Mouse (Mus musculus) kidney, embryonic 14.5 days (tissue): Measurements from ENCODE around the gene Calm1. TPM values are rescaled to one million over a fixed set of nuclear protein-coding genes. Genes with fewer than 3 reads are reported as not detected.

Source experiments
- ATAC-seq: fragments of 200-750 bp; cut with Nextera tagmentation; 2 replicates; pipeline ENCODE4 v1.8.0; 2017; ENCODE audit warnings: moderate number of reproducible peaks, mild to moderate bottlenecking, moderate TSS enrichment, moderate library complexity; ENCODE audit not compliant: low FRiP score, low TSS enrichment
- H3K27ac ChIP-seq: fragments of 300-500 bp; sonication (generic); 2 replicates; pipeline ENCODE4 v1.5.1; 2014; ENCODE audit warnings: low read depth, mild to moderate bottlenecking, low read length, moderate library complexity, mixed read lengths
- H3K27me3 ChIP-seq: fragments of 300-500 bp; sonication (generic); 2 replicates; pipeline ENCODE4 v1.6.1; 2014; ENCODE audit warnings: mild to moderate bottlenecking, low read length; ENCODE audit not compliant: control insufficient read depth, insufficient read depth
- H3K36me3 ChIP-seq: fragments of 300-500 bp; sonication (generic); 2 replicates; pipeline ENCODE4 v1.6.1; 2014; ENCODE audit warnings: low read length, mixed read lengths; ENCODE audit not compliant: control insufficient read depth, insufficient read depth
- H3K4me1 ChIP-seq: fragments of 300-500 bp; sonication (generic); 2 replicates; pipeline ENCODE4 v1.6.1; 2014; ENCODE audit warnings: low read length, mixed read lengths; ENCODE audit not compliant: control insufficient read depth, insufficient read depth
- H3K4me2 ChIP-seq: fragments of 300-500 bp; sonication (generic); replicated peaks from 2 replicates; pipeline ENCODE4 v1.6.1; 2014; ENCODE audit warnings: low read depth, mild to moderate bottlenecking, low read length
- H3K4me3 ChIP-seq: fragments of 300-500 bp; sonication (generic); 2 replicates; pipeline ENCODE4 v1.5.1; 2014; ENCODE audit warnings: mild to moderate bottlenecking, low read length
- H3K9ac ChIP-seq: fragments of 300-500 bp; sonication (generic); 2 replicates; pipeline ENCODE4 v1.6.1; 2014; ENCODE audit warnings: low read depth, mild to moderate bottlenecking, low read length, moderate library complexity
- H3K9me3 ChIP-seq: fragments of 300-500 bp; sonication (generic); 2 replicates; pipeline ENCODE4 v1.6.1; 2016; ENCODE audit warnings: low read length; ENCODE audit not compliant: control insufficient read depth
- WGBS: fragments of 180-500 bp; shearing (Covaris S2); extraction: QIAGEN DNeasy Blood & Tissue Kit; methylation state at CpG from one replicate; pipeline ENCODE4 v1.1.7; 2014; 5-methylcytosine and 5-hydroxymethylcytosine counted together
- polyA plus RNA-seq: library from polyadenylated mRNA; unstranded; fragments of >200 nt; fragmentation: Nextera tagmentation; extraction: Ambion mirVana; gene quantifications from 2 replicates; pipeline ENCODE4 v1.2.1, GENCODE M21; 2014

The Calm1 gene
- 1,237 and 1,509 TPM in 2 replicates for polyA plus RNA-seq

DNA sequence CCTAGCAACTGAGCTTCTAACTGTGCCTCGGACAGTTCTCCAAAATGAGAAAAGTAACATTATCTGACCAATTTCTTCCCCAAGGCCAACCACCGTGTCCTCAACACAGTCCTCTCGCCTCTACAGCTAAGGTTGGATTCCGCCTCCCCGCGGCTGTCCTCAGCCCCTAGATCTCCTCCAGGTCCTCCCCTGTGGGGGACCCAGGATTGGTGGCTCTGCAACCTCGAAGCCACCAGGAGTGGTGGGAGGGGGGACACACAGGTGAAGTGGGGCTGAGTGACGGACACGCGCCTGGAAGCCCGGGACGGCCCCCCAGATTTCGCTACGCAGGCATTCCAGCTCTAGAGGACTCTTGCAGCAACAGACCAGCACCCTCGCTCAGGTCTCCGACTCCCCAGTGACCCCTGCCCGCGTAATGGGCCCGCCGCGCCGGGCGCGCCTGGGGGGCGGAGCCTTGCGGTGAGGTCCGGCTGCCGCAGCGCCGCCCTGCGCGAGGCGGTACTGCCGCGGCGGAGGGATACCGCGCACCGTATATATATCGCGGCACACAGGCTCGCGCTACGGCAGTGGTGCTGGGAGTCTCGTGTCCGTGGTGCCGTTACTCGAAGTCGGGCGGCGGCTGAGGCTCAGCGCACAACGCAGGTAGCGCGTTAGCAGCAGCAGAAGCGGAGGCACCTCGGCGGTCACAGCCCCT is at the start of gene Calm1:
Gene Calm1 (plus strand): TSS at position 469 of the 694 bp plus-strand sequence.
- ATAC-seq, result peak; percentile 87
- peak within 1 kb of the TSS; percentile 98 for H3K4me3 ChIP-seq
- H3K9me3 ChIP-seq, result no peaks in the 10 kb centered on the region
- H3K36me3 ChIP-seq, result peaks cover 20% of the 10 kb centered on the region
- peaks cover 12% of the 10 kb centered on the region; the same call in 1 of the 2 replicates for H3K4me1 ChIP-seq
- H3K9ac ChIP-seq, result peak within 1 kb of the TSS; percentile 92
- H3K4me2 ChIP-seq, result peak within 1 kb of the TSS; percentile 90
- H3K27ac ChIP-seq, result peak within 1 kb of the TSS; percentile 85
- under 1% methylated on average over 55 of the region's 58 CpGs for WGBS
- no peaks in the 10 kb centered on the region for H3K27me3 ChIP-seq

DNA sequence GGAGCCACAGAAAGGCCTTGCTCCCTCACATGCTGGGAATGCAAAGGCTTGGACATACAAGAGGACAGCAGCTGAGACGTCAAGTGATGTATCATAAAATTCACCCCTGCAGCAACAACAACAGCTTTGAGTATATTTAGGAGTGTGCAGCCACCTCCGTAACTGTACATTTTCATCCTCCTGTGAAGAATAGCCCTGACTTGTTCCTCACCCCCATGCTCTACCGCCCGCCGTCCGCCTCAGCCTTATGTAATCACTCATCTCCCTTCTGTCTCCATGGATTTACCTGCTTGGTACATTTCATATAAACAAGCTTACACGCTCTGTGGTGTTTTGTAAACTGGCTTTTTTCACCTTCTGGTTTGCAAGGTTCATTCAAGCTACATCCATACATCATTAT is 46.8 kb upstream of the Calm1 start:
- Histone ChIP-seq H3K4me2 (no peak overlapping the region), H3K4me3 (no peak overlapping the region), H3K27ac (no peak overlapping the region), H3K4me1 (no peaks in the 10 kb centered on the region), H3K9ac (no peak overlapping the region), H3K9me3 (no peaks in the 10 kb centered on the region), H3K36me3 (peaks cover 40% of the 10 kb centered on the region), H3K27me3 (no peaks in the 10 kb centered on the region)
- 91% methylated on average over 7 of the region's 7 CpGs for WGBS
- no peak for ATAC-seq

DNA sequence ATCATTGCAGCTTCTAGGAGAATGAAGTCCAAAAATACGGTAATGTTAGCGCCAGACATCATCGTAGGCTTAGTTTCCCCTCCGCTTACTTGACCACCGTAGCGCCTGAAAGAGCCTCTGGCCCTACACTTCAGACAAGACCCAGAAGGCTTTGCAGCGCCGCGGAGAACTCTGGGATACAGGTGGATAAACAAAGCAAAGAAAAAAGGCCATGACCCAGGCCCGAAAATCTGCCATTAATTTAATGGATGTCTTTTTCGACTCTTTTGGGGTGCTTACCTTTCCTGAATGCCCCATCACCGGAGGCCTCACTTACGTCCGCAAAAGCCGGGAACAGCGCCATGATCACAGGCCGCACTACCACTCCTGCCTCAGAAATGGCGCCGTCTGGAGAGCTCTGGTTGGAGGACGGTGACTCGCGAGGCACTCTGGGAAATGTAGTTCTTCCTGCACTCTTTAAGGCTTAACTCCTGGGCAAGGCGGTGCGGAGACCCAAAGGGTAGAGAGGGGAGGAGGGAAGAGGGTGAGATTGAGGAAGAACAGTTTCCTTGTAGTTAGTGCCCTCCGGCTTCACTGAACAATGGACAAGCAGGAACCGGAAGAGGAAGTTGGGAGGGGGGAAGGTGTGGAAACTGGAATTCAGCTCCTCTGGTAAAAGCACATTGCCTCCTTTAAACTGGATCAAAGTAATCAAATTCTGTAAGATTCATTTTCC is 39.8 kb upstream of the Calm1 start, which contains the start of gene Nrde2:
Gene Nrde2 (minus strand): TSS at position 393 of the 715 bp plus-strand sequence.
- Histone ChIP-seq H3K9me3 (no peaks in the 10 kb centered on the region), H3K27ac (peak within 1 kb of the TSS; percentile 71), H3K9ac (peak within 1 kb of the TSS; percentile 68), H3K4me3 (peak within 1 kb of the TSS; percentile 60), H3K4me1 (0 out of 2 replicates have a peak, but pooled peaks cover 3% of the 10 kb centered on the region), H3K36me3 (no peaks in the 10 kb centered on the region; the same call in 1 of the 2 replicates), H3K4me2 (peak within 1 kb of the TSS; percentile 72), H3K27me3 (no peaks in the 10 kb centered on the region)
- ATAC-seq, result peak; percentile 99
- WGBS, result under 1% methylated on average over 26 of the region's 26 CpGs

DNA sequence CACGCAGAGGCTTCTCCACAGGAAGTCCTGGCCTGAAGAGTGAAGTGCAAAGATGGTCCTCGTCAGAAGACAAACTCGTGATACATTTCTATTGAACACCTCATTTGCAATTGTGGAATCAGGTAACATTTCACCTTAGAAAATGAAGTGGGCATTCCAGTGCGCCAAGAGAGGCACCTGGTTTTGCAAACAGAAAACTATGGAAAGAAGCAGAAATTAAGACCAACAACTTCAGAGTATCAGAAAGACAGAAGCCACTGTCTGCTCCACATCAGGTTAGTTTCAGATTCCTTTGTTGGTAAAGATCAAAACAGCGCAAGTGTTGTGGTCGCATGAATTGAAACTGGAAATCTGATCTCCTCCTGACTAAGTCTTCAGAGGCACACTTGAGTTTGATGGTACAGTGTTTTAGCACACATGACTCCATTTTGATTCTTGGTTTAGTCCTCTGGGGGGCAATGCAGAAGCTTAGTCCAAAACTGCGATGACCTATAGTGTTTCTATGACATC is 34.2 kb upstream of the Calm1 start:
- Histone ChIP-seq H3K9me3 (no peaks in the 10 kb centered on the region), H3K4me3 (no peak overlapping the region), H3K27me3 (no peaks in the 10 kb centered on the region), H3K9ac (no peak overlapping the region), H3K4me1 (peaks cover 7% of the 10 kb centered on the region; the same call in 1 of the 2 replicates), H3K4me2 (no peak overlapping the region), H3K27ac (no peak overlapping the region), H3K36me3 (no peaks in the 10 kb centered on the region)
- WGBS, result 72% methylated on average over 7 of the region's 7 CpGs
- no peak for ATAC-seq

DNA sequence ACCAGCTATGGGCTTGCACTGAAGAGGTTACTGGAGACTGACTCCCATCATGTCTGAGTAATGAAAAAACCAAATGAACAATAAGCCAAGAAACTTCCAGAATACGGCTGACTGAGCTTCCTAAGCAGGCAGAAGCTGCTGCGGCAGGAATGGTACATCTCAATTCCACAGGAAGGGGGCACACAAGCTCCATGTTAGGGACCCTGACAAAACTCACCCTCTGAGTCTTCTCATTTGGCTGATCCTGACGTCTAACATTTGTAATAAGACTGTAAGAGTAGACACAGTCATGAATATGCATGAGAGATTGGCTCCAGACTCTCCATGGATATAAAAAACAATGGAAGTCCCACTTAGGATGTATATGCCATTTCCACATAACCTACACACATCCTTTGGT is 33.1 kb upstream of the Calm1 start:
- 22% methylated on average over 3 of the region's 3 CpGs for WGBS
- Histone ChIP-seq H3K4me3 (no peak overlapping the region), H3K4me2 (no peak overlapping the region), H3K27me3 (no peaks in the 10 kb centered on the region), H3K4me1 (peaks cover 7% of the 10 kb centered on the region; the same call in 1 of the 2 replicates), H3K9ac (no peak overlapping the region; the same call in 1 of the 2 replicates), H3K27ac (no peak overlapping the region), H3K36me3 (no peaks in the 10 kb centered on the region), H3K9me3 (no peaks in the 10 kb centered on the region)
- ATAC-seq, result no peak; the same call in 1 of the 2 replicates

DNA sequence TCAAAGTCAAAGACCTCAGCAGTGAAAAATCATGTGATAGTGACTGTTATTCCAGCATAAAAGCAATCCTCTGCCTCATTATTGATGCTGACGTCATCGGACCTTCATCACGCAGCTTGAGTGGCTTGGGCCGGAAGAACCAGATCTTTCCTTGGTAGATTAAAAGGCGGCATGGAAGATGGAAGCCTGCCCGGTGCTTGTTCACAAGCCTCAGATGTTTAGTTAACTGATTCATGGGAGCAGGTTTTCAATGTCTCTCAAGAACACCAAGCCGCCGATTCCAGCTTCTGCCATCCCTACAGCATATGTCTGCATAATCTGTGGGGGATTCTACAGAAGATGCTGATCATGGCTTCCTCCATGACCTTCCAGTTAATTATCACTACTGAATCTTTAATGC is 32.3 kb upstream of the Calm1 start:
- no peak for ATAC-seq

DNA sequence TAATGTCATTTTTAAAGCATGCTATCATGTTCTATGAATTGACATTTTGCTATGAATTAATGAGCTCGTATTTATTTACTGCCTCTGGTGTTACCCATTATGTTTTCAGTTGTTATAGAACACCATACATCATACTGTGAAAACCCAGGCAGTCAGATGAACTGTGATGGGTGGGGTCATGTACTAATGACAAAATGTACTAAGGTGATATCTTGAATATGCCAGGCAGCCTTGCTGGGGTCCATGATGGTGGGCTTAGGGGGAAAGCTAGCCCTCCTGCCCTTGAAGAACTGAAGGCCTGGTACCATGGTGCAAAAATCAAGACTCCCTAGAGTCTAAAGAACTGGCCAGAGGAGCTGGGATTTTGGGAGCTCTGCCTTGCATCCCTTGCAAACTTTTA is 31.7 kb upstream of the Calm1 start:
- no peaks in the 10 kb centered on the region for H3K27me3 ChIP-seq
- peak overlapping the region; percentile 63; the same call in 1 of the 2 replicates for H3K27ac ChIP-seq
- H3K36me3 ChIP-seq, result no peaks in the 10 kb centered on the region
- WGBS, result 83% methylated on average over 1 of the region's 1 CpGs
- ATAC-seq, result no peak
- H3K4me2 ChIP-seq, result peak overlapping the region; percentile 49; the same call in 1 of the 2 replicates
- H3K9me3 ChIP-seq, result no peaks in the 10 kb centered on the region
- H3K9ac ChIP-seq, result no peak overlapping the region
- H3K4me1 ChIP-seq, result peaks cover 7% of the 10 kb centered on the region; the same call in 1 of the 2 replicates
- no peak overlapping the region for H3K4me3 ChIP-seq

More for the DNA sequence above, 32.3 kb upstream of the Calm1 start:
- H3K4me2 ChIP-seq, result no peak overlapping the region
- H3K4me1 ChIP-seq, result peaks cover 7% of the 10 kb centered on the region; the same call in 1 of the 2 replicates
- no peaks in the 10 kb centered on the region for H3K9me3 ChIP-seq
- H3K36me3 ChIP-seq, result no peaks in the 10 kb centered on the region
- H3K27me3 ChIP-seq, result no peaks in the 10 kb centered on the region
- 86% methylated on average over 8 of the region's 8 CpGs for WGBS
- no peak overlapping the region for H3K27ac ChIP-seq
- H3K9ac ChIP-seq, result no peak overlapping the region
- H3K4me3 ChIP-seq, result no peak overlapping the region

DNA sequence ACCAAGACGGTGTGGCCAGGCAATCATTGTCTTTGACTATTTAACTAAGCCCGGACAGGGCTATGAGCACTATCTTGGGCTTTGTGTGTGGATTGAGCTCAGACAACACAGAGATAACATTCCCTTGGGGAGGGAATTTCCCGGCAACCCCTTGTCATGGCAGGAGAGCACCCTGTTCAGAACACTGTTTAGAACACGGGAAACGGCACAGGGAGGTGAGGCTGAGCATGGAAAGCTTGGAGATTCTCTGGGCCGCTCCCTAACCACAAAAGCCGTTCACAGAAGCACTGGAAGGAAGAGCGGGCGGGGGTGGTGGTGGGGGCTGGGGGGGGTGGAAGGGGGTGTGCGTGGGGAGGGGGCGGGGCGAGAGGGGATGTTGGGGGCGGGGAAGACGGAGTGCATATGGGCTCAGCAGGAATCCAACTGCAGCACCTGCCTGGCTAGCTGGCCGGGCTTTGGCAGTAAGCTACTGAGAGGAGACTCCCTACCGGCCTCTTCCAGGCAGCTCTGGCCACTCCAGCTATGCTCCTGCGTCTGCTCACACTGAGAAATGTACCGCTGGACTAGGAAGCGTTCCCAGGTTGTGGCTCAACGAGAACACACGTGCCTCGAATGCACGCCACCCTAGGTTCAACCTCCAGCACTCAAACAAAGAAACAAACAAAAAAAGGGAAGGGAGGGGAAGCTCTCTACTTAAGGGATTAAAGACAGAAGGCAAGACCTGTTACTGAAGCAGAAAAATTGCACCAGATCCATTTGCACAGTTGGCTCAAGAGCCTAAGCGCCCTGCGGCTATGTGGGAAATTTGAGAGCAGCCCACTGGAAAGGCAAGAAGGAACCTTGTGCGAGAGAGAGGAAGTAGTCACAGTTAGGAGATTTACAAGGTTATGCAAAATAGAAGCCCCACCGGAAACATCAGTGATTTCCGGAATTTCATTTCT is 31.0 kb upstream of the Calm1 start:
- Histone ChIP-seq H3K4me1 (peaks cover 7% of the 10 kb centered on the region; the same call in 1 of the 2 replicates), H3K36me3 (no peaks in the 10 kb centered on the region), H3K9me3 (no peaks in the 10 kb centered on the region), H3K9ac (peak overlapping the region; percentile 42; the same call in 1 of the 2 replicates), H3K4me2 (peak overlapping the region; percentile 49), H3K4me3 (peak overlapping the region; percentile 28), H3K27ac (peak overlapping the region; percentile 63), H3K27me3 (no peaks in the 10 kb centered on the region)
- 13% methylated on average over 26 of the region's 28 CpGs for WGBS
- ATAC-seq, result peak; percentile 82
